Mouse (Mus musculus): ENCODE results near the gene Sirt7.

The Sirt7 gene

GRCm38 (mm10) chr11:120581490-120582267 is 43.4 kb downstream of the Sirt7 start, which contains the start of gene Arhgdia:
Gene Arhgdia (minus strand): TSS chr11:120581624.
- peak; percentile 94 for DNase-seq

GRCm38 (mm10) chr11:120580871-120581331 is 44.1 kb downstream of the Sirt7 start:
- peak; percentile 45 for DNase-seq

GRCm38 (mm10) chr11:120580190-120580589 is 44.9 kb downstream of the Sirt7 start:
- no peak for DNase-seq

- peak; percentile 84 for DNase-seq
Observed at GRCm38 (mm10) chr11:120579316-120580107, 45.5 kb downstream of the Sirt7 start.

- no peak for DNase-seq
Observed at GRCm38 (mm10) chr11:120578694-120579243, 46.3 kb downstream of the Sirt7 start.

- DNase-seq, result no peak
Observed at GRCm38 (mm10) chr11:120578024-120578693, 46.9 kb downstream of the Sirt7 start.

GRCm38 (mm10) chr11:120577211-120578023 is 47.6 kb downstream of the Sirt7 start:
- peak; percentile 24 for DNase-seq

- no peak for DNase-seq
Observed at GRCm38 (mm10) chr11:120576365-120576981, 48.6 kb downstream of the Sirt7 start.

GRCm38 (mm10) chr11:120575940-120576339 is 49.1 kb downstream of the Sirt7 start:
- DNase-seq, result no peak

GRCm38 (mm10) chr11:120575046-120575445 is 50.0 kb downstream of the Sirt7 start:
- DNase-seq, result no peak

- no peak for DNase-seq
Observed at GRCm38 (mm10) chr11:120574278-120574600, 50.8 kb downstream of the Sirt7 start.

- no peak for DNase-seq
Observed at GRCm38 (mm10) chr11:120573585-120574277, 51.3 kb downstream of the Sirt7 start.

- DNase-seq, result peak; percentile 100
Observed at GRCm38 (mm10) chr11:120572752-120573584, 52.1 kb downstream of the Sirt7 start, which contains the start of gene P4hb. Gene P4hb (minus strand): TSS chr11:120573253.

- no peak for DNase-seq
Observed at GRCm38 (mm10) chr11:120572417-120572751, 52.7 kb downstream of the Sirt7 start.

- no peak for DNase-seq
Observed at GRCm38 (mm10) chr11:120571754-120572416, 53.2 kb downstream of the Sirt7 start.

GRCm38 (mm10) chr11:120571122-120571521 is 53.9 kb downstream of the Sirt7 start:
- DNase-seq, result no peak

Data from retina, postnatal 1 day (tissue).